Mouse (Mus musculus) cerebellum, adult 8-10 months (tissue): ENCODE results near the gene H3f3a.

ENCODE experiments used
- DNase-seq: peaks from one replicate; pipeline ENCODE4 v3.0.0; 2022

H3f3a gene

DNA sequence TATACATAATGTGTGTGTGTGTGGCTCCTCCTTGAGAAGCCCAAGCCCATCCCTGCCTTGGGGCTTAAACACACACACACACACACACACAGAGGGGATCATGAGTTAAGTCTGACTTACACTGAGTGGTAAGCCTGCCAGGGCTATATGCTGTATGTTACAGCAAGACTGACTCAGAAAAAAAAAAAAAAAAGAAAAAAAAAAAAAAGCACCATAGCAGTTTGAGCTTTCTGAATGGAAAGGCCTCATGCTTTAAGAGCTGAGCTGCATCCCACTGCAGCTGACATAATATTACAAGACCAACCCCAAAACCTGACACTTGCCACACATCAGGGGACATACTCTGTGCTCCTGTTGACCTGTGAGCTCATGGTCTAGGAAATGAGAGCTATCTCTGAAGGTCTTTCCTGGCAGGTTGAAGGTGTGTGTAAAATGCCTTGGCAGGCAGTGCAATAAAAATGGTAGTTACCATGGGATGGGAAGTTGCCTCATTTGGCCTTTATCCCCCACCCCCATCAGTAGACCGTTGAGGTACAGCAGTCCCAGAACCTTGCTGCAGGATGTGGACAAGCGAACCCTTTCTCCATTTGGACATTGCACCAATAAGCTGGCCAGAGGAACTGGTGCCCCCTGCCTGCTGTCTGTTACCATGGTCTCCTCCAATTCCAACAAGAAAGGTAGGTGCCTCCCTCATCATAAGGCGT lies 56.3 kb downstream of the H3f3a start:
- DNase-seq = no peak

DNA sequence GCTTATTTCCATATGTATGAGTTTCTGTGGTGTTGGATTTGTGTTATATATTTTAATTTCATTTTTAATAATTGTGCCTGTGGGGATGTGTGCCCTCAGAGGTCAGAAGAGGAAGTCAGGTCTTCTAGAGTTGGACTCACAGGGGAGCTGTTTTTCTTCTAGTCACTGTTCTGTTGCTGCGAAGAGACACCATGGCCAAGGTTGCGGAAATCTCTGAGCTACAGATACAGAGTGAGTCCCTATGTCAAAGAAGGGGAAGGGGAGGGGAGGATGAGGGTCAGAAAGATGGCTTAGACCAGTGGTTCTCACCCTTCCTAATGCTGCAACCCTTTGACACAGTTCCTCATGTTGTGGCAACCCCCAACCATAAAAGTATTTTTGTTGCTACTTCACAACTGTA lies 57.0 kb downstream of the H3f3a start:
- DNase-seq = no peak

DNA sequence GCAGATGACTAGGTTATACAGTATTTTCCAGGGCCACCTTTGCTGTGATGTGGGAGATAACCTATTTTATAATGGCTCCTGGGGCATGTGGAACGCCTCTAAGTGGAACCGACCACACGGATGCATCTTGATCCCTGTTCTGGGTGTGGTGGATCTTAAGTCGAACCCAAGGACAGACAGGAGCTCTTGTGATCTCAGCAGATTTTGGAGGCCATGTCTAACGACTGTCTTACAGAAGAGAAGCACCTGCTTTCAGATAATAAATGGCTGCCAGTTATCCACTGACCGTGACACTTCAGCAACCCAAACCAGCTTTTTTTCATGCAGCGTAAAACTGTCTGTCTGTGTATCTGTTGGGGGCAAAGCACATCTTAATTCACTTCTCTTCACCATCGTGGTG lies 59.4 kb downstream of the H3f3a start:
- no peak for DNase-seq

DNA sequence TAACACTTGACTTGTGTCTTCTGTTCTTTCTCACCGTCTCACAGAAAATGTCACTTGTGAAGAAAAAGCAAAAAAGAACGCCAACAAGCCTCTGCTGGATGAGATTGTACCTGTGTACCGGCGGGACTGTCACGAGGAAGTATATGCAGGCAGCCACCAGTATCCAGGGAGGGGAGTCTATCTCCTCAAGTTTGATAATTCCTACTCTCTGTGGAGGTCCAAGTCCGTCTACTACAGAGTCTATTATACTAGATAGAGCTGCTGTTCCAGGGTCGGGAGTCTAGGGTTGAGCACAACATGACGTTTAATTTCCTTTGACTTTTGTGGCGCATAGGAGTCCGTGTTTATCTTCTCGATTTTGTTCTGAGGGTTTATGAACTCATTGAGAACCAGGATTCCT lies 61.6 kb downstream of the H3f3a start:
- no peak for DNase-seq
